Mouse (Mus musculus) olfactory bulb, adult 2 months (tissue): ENCODE results near the gene Gm4792.

Experiments used
- CTCF ChIP-seq: fragments of 200-500 bp; IDR thresholded peaks from 2 replicates; pipeline ENCODE4 v1.5.1; 2012; ENCODE audit warnings: low read depth, mild to moderate bottlenecking, low read length, moderate library complexity; ENCODE audit not compliant: insufficient read depth
- POLR2A ChIP-seq: fragments of 200-500 bp; IDR thresholded peaks from 2 replicates; pipeline ENCODE4 v1.6.1; 2012; ENCODE audit warnings: mild to moderate bottlenecking, low read depth, low read length, moderate library complexity; ENCODE audit not compliant: insufficient read depth

GRCm38 (mm10) chr10:94275321-94275720, 23.2 kb downstream of the Gm4792 start:
- TF ChIP-seq CTCF (no peak), POLR2A (no peak)
